Mouse (Mus musculus): ENCODE results near the gene Elp1. TPM values are rescaled to one million over a fixed set of nuclear protein-coding genes. Genes with fewer than 3 reads are reported as not detected.

Elp1 gene
- polyA plus RNA-seq, 2 experiments = 11.8 to 13.4 TPM

DNA sequence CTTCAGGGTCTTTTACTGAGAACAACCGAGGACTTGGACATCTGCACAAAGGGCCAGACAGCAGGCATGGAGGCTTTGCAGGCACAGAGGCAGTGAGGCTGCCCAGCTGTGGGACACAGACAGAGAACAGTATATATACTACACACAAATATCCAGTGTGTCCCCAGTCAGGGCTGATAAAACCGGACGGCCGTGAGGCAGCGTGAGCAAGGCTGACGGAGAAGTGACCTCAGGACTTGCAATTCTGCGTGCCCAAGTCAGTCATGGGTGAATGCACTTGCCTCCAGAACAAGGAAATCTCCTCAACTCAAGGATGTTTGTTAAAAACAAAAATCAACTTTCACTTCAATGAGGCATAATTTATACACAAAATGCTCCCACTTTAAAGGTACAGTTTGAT lies 29.9 kb upstream of the Elp1 start:
- Histone ChIP-seq H3K4me2 (ENCODE audit: low read depth) (no peak overlapping the region), H3K27me3 (ENCODE audit: control insufficient read depth, insufficient read depth, low read length) (no peaks in the 10 kb centered on the region), H3K4me1 (replicated peaks; ENCODE audit: control insufficient read depth in 2 of 2, insufficient read depth in 2 of 2, low read length in 1 of 2) (no peaks in the 10 kb centered on the region), H3K36me3 (replicated peaks; ENCODE audit: control insufficient read depth, insufficient read depth, low read depth) (no peaks in the 10 kb centered on the region), H3K9me3 (ENCODE audit: control insufficient read depth, low read length) (no peaks in the 10 kb centered on the region), H3K4me3 (ENCODE audit: insufficient read depth in 1 of 2, low read depth in 2 of 2, low read length in 2 of 2) (no peak overlapping the region), H3K9ac (replicated peaks) (no peak overlapping the region), H3K27ac (no peak overlapping the region)
- ATAC-seq (ENCODE audit: insufficient read depth) (no peak), DNase-seq (ENCODE audit: low read depth in 3 of 3, low spot score in 3 of 3) (no peak)
- TF ChIP-seq EP300 (IDR thresholded peaks at IDR 0.05; ENCODE audit: low read depth) (no peak), CTCF (IDR thresholded peaks at IDR 0.05; ENCODE audit: low read depth) (no peak)
- 85% methylated on average over 7 of the region's 7 CpGs for WGBS (ENCODE audit: insufficient replicate concordance)

DNA sequence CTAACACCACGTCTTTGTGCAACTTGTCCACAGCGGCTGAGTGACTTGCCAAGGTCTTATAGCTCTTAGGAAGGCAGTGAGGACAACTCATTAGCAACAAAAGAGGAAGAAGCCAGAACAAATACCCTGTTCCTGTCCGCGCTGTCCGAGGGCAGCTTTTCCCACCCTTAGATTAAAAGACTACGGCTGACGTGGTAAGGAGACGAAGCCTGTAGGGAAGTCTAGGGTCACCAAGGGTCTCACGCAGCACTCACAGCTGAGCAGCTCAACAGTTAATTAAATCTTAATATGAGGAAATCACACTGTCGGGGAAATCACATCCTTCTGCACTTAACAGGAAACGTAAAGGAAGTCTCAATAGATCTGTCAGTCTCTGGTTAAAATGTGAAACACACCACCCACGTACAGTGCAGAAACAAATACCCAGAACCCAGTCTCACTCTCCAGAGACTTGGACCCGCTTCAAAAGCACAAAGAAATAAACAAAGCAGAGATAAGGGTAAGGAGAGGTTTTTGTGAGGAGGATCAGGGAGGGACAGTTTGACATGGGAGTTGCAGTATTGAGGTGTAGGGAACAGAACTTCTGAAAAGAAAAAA lies 29.0 kb upstream of the Elp1 start:
- H3K4me1 ChIP-seq (replicated peaks; ENCODE audit: control insufficient read depth in 2 of 2, insufficient read depth in 2 of 2, low read length in 1 of 2) = no peaks in the 10 kb centered on the region
- TF ChIP-seq CTCF (IDR thresholded peaks at IDR 0.05; ENCODE audit: low read depth) (no peak), EP300 (IDR thresholded peaks at IDR 0.05; ENCODE audit: low read depth) (no peak)
- ATAC-seq (ENCODE audit: insufficient read depth) (0 out of 2 replicates have a peak, but pooled peaks have one; percentile 8), DNase-seq (ENCODE audit: low read depth in 3 of 3, low spot score in 3 of 3) (no peak)
- no peaks in the 10 kb centered on the region for H3K36me3 ChIP-seq (replicated peaks; ENCODE audit: control insufficient read depth, insufficient read depth, low read depth)
- H3K4me3 ChIP-seq (ENCODE audit: insufficient read depth in 1 of 2, low read depth in 2 of 2, low read length in 2 of 2) = no peak overlapping the region
- WGBS (ENCODE audit: insufficient replicate concordance) = 36% methylated on average over 13 of the region's 13 CpGs
- no peaks in the 10 kb centered on the region for H3K27me3 ChIP-seq (ENCODE audit: control insufficient read depth, insufficient read depth, low read length)
- H3K4me2 ChIP-seq (ENCODE audit: low read depth) = no peak overlapping the region
- no peaks in the 10 kb centered on the region for H3K9me3 ChIP-seq (ENCODE audit: control insufficient read depth, low read length)
- H3K9ac ChIP-seq (replicated peaks) = no peak overlapping the region
- no peak overlapping the region for H3K27ac ChIP-seq

DNA sequence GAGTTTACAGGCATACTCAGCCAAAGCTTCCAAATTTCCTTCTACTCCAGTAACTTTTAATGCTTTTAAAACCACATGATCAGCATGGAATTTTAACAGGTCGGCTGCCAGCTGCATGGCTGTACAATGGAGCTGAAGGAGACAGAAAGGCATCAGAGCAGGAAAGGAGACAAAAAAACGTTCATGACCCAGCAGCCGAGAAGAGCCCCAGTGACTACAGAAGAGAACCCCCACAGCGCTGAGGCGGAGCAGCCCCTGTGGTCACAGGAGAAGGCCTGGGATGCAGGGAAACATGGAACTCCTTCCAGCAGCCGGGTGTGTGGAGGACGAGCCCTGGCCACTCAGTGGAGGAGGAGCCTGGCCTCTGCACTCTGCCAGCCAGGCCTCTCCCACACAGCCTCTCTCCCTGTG lies 27.4 kb upstream of the Elp1 start:
- Histone ChIP-seq H3K4me2 (ENCODE audit: low read depth) (no peak overlapping the region), H3K4me3 (ENCODE audit: insufficient read depth in 1 of 2, low read depth in 2 of 2, low read length in 2 of 2) (no peak overlapping the region), H3K9ac (replicated peaks) (no peak overlapping the region), H3K9me3 (ENCODE audit: control insufficient read depth, low read length) (no peaks in the 10 kb centered on the region), H3K27me3 (ENCODE audit: control insufficient read depth, insufficient read depth, low read length) (no peaks in the 10 kb centered on the region), H3K27ac (no peak overlapping the region), H3K36me3 (replicated peaks; ENCODE audit: control insufficient read depth, insufficient read depth, low read depth) (no peaks in the 10 kb centered on the region), H3K4me1 (replicated peaks; ENCODE audit: control insufficient read depth in 2 of 2, insufficient read depth in 2 of 2, low read length in 1 of 2) (no peaks in the 10 kb centered on the region)
- 82% methylated on average over 7 of the region's 7 CpGs for WGBS (ENCODE audit: insufficient replicate concordance)
- DNase-seq (ENCODE audit: low read depth in 3 of 3, low spot score in 3 of 3) = no peak
- TF ChIP-seq CTCF (IDR thresholded peaks at IDR 0.05; ENCODE audit: low read depth) = no peak
- TF ChIP-seq EP300 (IDR thresholded peaks at IDR 0.05; ENCODE audit: low read depth) = no peak
- no peak for ATAC-seq (ENCODE audit: insufficient read depth)

DNA sequence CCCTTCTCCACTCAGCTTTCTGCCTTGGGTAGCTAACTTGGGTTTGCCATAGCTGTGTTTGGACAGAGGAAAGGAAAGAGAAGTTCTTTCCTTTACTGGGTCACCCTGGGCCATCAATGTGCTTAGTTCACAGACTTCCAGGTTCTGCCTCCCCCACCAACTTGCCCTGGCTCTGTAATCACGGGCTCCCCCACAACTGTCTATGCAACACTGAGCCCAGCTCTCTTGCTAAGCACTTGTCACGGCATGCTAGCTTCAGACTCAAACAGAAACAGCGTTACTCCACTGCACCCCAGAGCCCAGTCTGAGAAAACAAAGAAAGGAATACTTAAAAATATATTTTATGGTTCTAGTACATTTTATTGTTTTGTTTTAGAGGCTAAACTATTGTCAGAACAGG lies 26.8 kb upstream of the Elp1 start:
- DNase-seq (ENCODE audit: low read depth in 3 of 3, low spot score in 3 of 3) (no peak), ATAC-seq (ENCODE audit: insufficient read depth) (no peak)
- no peaks in the 10 kb centered on the region for H3K27me3 ChIP-seq (ENCODE audit: control insufficient read depth, insufficient read depth, low read length)
- TF ChIP-seq EP300 (IDR thresholded peaks at IDR 0.05; ENCODE audit: low read depth) (no peak), CTCF (IDR thresholded peaks at IDR 0.05; ENCODE audit: low read depth) (no peak)
- H3K36me3 ChIP-seq (replicated peaks; ENCODE audit: control insufficient read depth, insufficient read depth, low read depth) = no peaks in the 10 kb centered on the region
- H3K27ac ChIP-seq = no peak overlapping the region
- H3K9ac ChIP-seq (replicated peaks) = no peak overlapping the region
- WGBS (ENCODE audit: insufficient replicate concordance) = 65% methylated on average over 3 of the region's 3 CpGs
- H3K4me2 ChIP-seq (ENCODE audit: low read depth) = no peak overlapping the region
- no peak overlapping the region for H3K4me3 ChIP-seq (ENCODE audit: insufficient read depth in 1 of 2, low read depth in 2 of 2, low read length in 2 of 2)
- H3K9me3 ChIP-seq (ENCODE audit: control insufficient read depth, low read length) = no peaks in the 10 kb centered on the region
- no peaks in the 10 kb centered on the region for H3K4me1 ChIP-seq (replicated peaks; ENCODE audit: control insufficient read depth in 2 of 2, insufficient read depth in 2 of 2, low read length in 1 of 2)

DNA sequence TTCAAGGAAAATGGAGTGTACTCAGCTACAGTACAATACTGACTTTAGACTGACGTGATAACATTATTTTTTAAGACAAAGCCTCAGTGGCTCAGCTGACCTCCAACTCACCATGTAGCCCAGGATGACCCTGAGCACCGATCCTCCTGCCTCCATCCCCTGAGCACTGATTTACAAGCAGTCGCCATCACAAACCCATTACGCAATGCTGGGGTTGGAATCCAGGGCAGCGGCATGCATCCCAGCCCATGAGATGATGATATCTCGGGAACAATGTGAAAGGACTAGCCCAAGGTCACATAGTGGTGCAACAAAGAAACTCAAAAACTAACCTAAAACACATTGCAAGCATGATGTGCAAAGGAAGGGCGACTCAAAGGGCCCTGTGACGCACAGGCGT lies 22.1 kb upstream of the Elp1 start:
- Histone ChIP-seq H3K9me3 (ENCODE audit: control insufficient read depth, low read length) (no peaks in the 10 kb centered on the region), H3K27me3 (ENCODE audit: control insufficient read depth, insufficient read depth, low read length) (no peaks in the 10 kb centered on the region), H3K4me3 (ENCODE audit: insufficient read depth in 1 of 2, low read depth in 2 of 2, low read length in 2 of 2) (no peak overlapping the region), H3K4me1 (replicated peaks; ENCODE audit: control insufficient read depth in 2 of 2, insufficient read depth in 2 of 2, low read length in 1 of 2) (no peaks in the 10 kb centered on the region), H3K27ac (no peak overlapping the region), H3K36me3 (replicated peaks; ENCODE audit: control insufficient read depth, insufficient read depth, low read depth) (no peaks in the 10 kb centered on the region), H3K4me2 (ENCODE audit: low read depth) (no peak overlapping the region), H3K9ac (replicated peaks) (no peak overlapping the region)
- TF ChIP-seq EP300 (IDR thresholded peaks at IDR 0.05; ENCODE audit: low read depth) (no peak), CTCF (IDR thresholded peaks at IDR 0.05; ENCODE audit: low read depth) (no peak)
- WGBS (ENCODE audit: insufficient replicate concordance) = 71% methylated on average over 9 of the region's 9 CpGs
- ATAC-seq (ENCODE audit: insufficient read depth) = no peak
- no peak for DNase-seq (ENCODE audit: low read depth in 3 of 3, low spot score in 3 of 3)

All from liver, embryonic 14.5 days (tissue).